Mouse (Mus musculus) intestine, embryonic 16.5 days (tissue): Measurements from ENCODE around the gene Hmox2. TPM values are rescaled to one million over a fixed set of nuclear protein-coding genes. Genes with fewer than 3 reads are reported as not detected.

Experiments used
- ATAC-seq: fragments of 200-750 bp; cut with Nextera tagmentation; 2 replicates; pipeline ENCODE4 v1.8.0; 2017; ENCODE audit warnings: moderate TSS enrichment, moderate library complexity
- H3K27ac ChIP-seq: fragments of 300-500 bp; sonication (generic); 2 replicates; pipeline ENCODE4 v1.5.1; 2014; ENCODE audit warnings: mild to moderate bottlenecking, low read length
- H3K27me3 ChIP-seq: fragments of 300-500 bp; sonication (generic); replicated peaks from 2 replicates; pipeline ENCODE4 v1.6.1; 2014; ENCODE audit warnings: low read length, control low read depth, mixed read lengths; ENCODE audit not compliant: control insufficient read depth, insufficient read depth
- H3K36me3 ChIP-seq: fragments of 300-500 bp; sonication (generic); 2 replicates; pipeline ENCODE4 v1.6.1; 2014; ENCODE audit warnings: low read length, control low read depth; ENCODE audit not compliant: control insufficient read depth, insufficient read depth
- H3K4me1 ChIP-seq: fragments of 300-500 bp; sonication (generic); 2 replicates; pipeline ENCODE4 v1.6.1; 2014; ENCODE audit warnings: low read length, control low read depth, mixed read lengths; ENCODE audit not compliant: control insufficient read depth, insufficient read depth
- H3K4me2 ChIP-seq: fragments of 300-500 bp; sonication (generic); 2 replicates; pipeline ENCODE4 v1.6.1; 2014; ENCODE audit warnings: low read depth, low read length, control low read depth
- H3K4me3 ChIP-seq: fragments of 300-500 bp; sonication (generic); 2 replicates; pipeline ENCODE4 v1.5.1; 2014; ENCODE audit warnings: mild to moderate bottlenecking, low read length
- H3K9ac ChIP-seq: fragments of 300-500 bp; sonication (generic); 2 replicates; pipeline ENCODE4 v1.6.1; 2014; ENCODE audit warnings: low read depth, low read length
- H3K9me3 ChIP-seq: fragments of 300-500 bp; sonication (generic); 2 replicates; pipeline ENCODE4 v1.6.1; 2016; ENCODE audit warnings: low read length, control low read depth; ENCODE audit not compliant: control insufficient read depth
- WGBS: fragments of 180-500 bp; shearing (Covaris S2); extraction: QIAGEN DNeasy Blood & Tissue Kit; methylation state at CpG from one replicate; pipeline ENCODE4 v1.1.7; 2014; 5-methylcytosine and 5-hydroxymethylcytosine counted together
- polyA plus RNA-seq: library from polyadenylated mRNA; unstranded; fragments of >200 nt; fragmentation: Nextera tagmentation; extraction: Ambion mirVana; gene quantifications from 2 replicates; pipeline ENCODE4 v1.2.1, GENCODE M21; 2015

The Hmox2 gene
- polyA plus RNA-seq, 1 experiment from 2014 or later, result 88.7 TPM

DNA sequence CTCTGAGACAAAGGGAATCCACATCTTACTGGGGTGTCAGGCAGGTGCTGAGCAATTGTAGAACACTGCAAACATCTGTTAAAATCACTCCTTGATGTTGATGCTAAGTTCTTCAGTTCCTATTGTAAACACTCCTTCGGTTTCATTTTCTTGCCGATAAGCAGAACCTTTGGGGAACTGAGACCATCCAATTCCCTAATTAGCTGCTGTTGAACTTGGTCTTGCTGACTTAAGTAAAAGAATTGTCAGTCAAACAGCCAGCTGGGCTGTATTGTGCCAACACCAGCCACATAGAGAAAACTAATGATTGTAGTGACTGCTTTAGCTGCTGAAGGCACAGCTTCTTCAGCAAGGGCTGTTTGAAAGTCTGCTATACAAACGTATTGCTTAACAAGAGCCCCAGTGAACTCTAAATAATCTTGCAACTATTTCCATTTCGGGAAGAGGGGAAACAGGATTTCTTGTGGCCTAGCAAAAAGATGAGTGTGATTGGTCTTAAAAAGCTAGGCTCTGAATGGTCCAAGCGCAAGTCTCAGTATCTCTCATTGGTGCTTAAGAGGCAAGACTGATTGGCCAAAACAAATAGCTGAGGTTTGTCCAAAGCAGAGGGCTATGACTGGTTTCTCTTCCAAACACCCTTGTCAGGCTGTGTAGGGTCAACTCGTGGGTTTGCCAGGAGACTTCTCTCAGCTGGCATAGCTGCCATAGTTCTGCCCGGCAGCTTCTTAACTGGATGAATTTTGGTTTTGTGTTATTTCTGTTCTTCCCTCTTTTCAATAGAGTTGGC is 3.8 kb upstream of the Hmox2 start:
- H3K27ac ChIP-seq, result no peak overlapping the region; the same call in 1 of the 2 replicates
- ATAC-seq, result no peak

GRCm38 (mm10) chr16:4722915-4723209 is 3.3 kb upstream of the Hmox2 start:
- no peaks in the 10 kb centered on the region for H3K36me3 ChIP-seq
- no peak overlapping the region for H3K4me2 ChIP-seq
- WGBS, result 69% methylated on average over 3 of the region's 3 CpGs
- H3K9ac ChIP-seq, result no peak overlapping the region
- no peak overlapping the region; the same call in 1 of the 2 replicates for H3K27ac ChIP-seq
- no peak overlapping the region for H3K4me3 ChIP-seq
- peaks cover 4% of the 10 kb centered on the region; the same call in 1 of the 2 replicates for H3K4me1 ChIP-seq
- no peaks in the 10 kb centered on the region for H3K27me3 ChIP-seq
- no peak for ATAC-seq
- H3K9me3 ChIP-seq, result no peaks in the 10 kb centered on the region

More for the DNA sequence above, 3.8 kb upstream of the Hmox2 start:
- Histone ChIP-seq H3K4me3 (no peak overlapping the region), H3K27me3 (no peaks in the 10 kb centered on the region), H3K9ac (no peak overlapping the region), H3K4me1 (no peaks in the 10 kb centered on the region), H3K9me3 (no peaks in the 10 kb centered on the region), H3K36me3 (no peaks in the 10 kb centered on the region), H3K4me2 (no peak overlapping the region)
- 66% methylated on average over 7 of the region's 7 CpGs for WGBS

DNA sequence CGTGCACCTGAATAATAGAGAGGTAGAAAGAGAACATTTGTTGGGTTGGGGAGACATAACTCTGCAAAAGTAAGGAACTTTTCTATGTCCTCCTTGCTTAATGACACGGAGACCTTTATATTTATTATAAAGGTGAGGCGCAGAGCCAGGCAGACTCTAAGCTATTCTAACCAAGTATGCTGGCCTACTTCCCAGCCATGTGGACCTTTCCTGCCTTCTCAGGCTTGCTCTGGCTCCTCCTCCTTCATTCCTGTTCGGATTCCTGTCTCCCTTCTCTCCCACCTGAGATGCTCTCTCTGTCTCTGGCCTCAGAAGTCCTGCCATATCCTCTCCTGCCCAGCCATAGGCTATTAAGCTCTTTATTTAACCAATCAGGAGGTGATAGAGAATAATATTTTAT is 895 bp upstream of the Hmox2 start:
- peaks cover 4% of the 10 kb centered on the region; the same call in 1 of the 2 replicates for H3K4me1 ChIP-seq
- H3K27me3 ChIP-seq, result no peaks in the 10 kb centered on the region
- no peak overlapping the region for H3K9ac ChIP-seq
- H3K27ac ChIP-seq, result no peak overlapping the region
- no peaks in the 10 kb centered on the region for H3K9me3 ChIP-seq
- no peaks in the 10 kb centered on the region for H3K36me3 ChIP-seq
- 74% methylated on average over 4 of the region's 4 CpGs for WGBS
- no peak for ATAC-seq
- H3K4me2 ChIP-seq, result no peak overlapping the region
- H3K4me3 ChIP-seq, result no peak overlapping the region

GRCm38 (mm10) chr16:4726528-4727128 is 467 bp downstream of the Hmox2 start:
- peak; percentile 88 for ATAC-seq
- Histone ChIP-seq H3K9ac (peak overlapping the region; percentile 92), H3K27ac (peak overlapping the region; percentile 90), H3K4me3 (peak overlapping the region; percentile 92), H3K36me3 (no peaks in the 10 kb centered on the region), H3K27me3 (no peaks in the 10 kb centered on the region), H3K4me1 (peaks cover 4% of the 10 kb centered on the region; the same call in 1 of the 2 replicates), H3K4me2 (peak overlapping the region; percentile 70), H3K9me3 (no peaks in the 10 kb centered on the region)
- 1% methylated on average over 40 of the region's 40 CpGs for WGBS

- Histone ChIP-seq H3K9me3 (no peaks in the 10 kb centered on the region), H3K27me3 (no peaks in the 10 kb centered on the region), H3K36me3 (no peaks in the 10 kb centered on the region), H3K9ac (0 out of 2 replicates have a peak overlapping the region, but pooled peaks have one; percentile 12), H3K4me3 (no peak overlapping the region), H3K4me2 (peak overlapping the region; percentile 70), H3K27ac (no peak overlapping the region), H3K4me1 (peaks cover 4% of the 10 kb centered on the region; the same call in 1 of the 2 replicates)
- no peak for ATAC-seq
- 91% methylated on average over 1 of the region's 1 CpGs for WGBS
These were observed 1.4 kb downstream of the Hmox2 start for GRCm38 (mm10) chr16:4727526-4727925.

DNA sequence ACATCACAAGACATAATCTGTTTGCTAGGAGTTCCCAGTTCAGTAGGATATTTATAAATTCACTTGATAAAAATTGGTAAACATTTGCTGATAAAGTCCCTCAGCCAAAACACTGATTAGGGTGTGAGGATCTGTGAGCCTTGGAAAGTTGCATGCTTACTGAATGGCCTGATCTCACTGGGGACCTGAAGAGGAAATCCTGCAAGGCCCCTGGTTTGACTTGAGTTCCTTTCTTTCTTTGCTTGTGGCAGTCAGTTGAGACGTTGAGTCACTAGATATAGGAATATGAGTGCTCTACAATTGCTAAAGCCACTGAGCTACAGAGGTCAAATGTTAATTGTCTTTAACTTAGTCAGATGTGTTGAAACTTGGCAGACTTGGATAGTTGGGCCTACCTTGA is 1.8 kb downstream of the Hmox2 start:
- Histone ChIP-seq H3K4me3 (no peak overlapping the region), H3K36me3 (no peaks in the 10 kb centered on the region), H3K27ac (no peak overlapping the region), H3K4me2 (no peak overlapping the region), H3K9me3 (no peaks in the 10 kb centered on the region), H3K9ac (no peak overlapping the region), H3K4me1 (peaks cover 4% of the 10 kb centered on the region; the same call in 1 of the 2 replicates), H3K27me3 (no peaks in the 10 kb centered on the region)
- no peak for ATAC-seq
- 42% methylated on average over 1 of the region's 1 CpGs for WGBS

- Histone ChIP-seq H3K4me2 (no peak overlapping the region), H3K27me3 (no peaks in the 10 kb centered on the region), H3K4me1 (peaks cover 4% of the 10 kb centered on the region; the same call in 1 of the 2 replicates), H3K9me3 (no peaks in the 10 kb centered on the region), H3K4me3 (no peak overlapping the region), H3K27ac (no peak overlapping the region), H3K9ac (no peak overlapping the region), H3K36me3 (no peaks in the 10 kb centered on the region)
- 80% methylated on average over 3 of the region's 3 CpGs for WGBS
- ATAC-seq, result no peak
These were observed 4.7 kb downstream of the Hmox2 start for GRCm38 (mm10) chr16:4730776-4731358.

GRCm38 (mm10) chr16:4736262-4736661 is 10.1 kb downstream of the Hmox2 start:
- Histone ChIP-seq H3K9ac (no peak overlapping the region), H3K36me3 (no peaks in the 10 kb centered on the region), H3K9me3 (no peaks in the 10 kb centered on the region), H3K4me3 (no peak overlapping the region), H3K27me3 (no peaks in the 10 kb centered on the region), H3K27ac (no peak overlapping the region), H3K4me1 (no peaks in the 10 kb centered on the region), H3K4me2 (no peak overlapping the region)
- 85% methylated on average over 2 of the region's 2 CpGs for WGBS
- ATAC-seq, result no peak

DNA sequence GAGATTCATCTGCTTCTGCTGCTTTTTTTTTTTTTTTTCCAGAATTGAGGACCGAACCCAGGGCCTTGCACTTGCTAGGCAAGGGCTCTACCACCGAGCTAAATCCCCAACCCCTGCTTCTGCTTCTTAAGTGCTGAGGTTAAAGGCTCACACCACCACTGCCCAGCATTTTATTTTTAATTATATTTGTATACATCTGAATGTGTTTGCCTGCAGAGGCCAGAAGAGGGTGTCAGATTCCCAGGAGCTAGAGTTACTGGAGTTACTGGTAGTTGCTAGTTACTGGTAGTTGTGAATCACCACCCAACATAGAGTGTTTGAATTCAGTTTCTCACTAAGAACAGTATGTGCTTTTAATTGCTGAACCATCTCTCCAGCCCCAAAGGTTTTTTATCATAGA is 13.8 kb downstream of the Hmox2 start:
- WGBS, result 86% methylated on average over 2 of the region's 2 CpGs

More for the DNA sequence above, 13.8 kb downstream of the Hmox2 start:
- Histone ChIP-seq H3K27ac (no peak overlapping the region), H3K36me3 (no peaks in the 10 kb centered on the region; the same call in 1 of the 2 replicates), H3K4me2 (no peak overlapping the region), H3K9ac (no peak overlapping the region), H3K9me3 (0 out of 2 replicates have a peak, but pooled peaks cover 4% of the 10 kb centered on the region), H3K4me3 (no peak overlapping the region), H3K27me3 (no peaks in the 10 kb centered on the region), H3K4me1 (no peaks in the 10 kb centered on the region)
- no peak for ATAC-seq
